In the genomic region with DNA sequence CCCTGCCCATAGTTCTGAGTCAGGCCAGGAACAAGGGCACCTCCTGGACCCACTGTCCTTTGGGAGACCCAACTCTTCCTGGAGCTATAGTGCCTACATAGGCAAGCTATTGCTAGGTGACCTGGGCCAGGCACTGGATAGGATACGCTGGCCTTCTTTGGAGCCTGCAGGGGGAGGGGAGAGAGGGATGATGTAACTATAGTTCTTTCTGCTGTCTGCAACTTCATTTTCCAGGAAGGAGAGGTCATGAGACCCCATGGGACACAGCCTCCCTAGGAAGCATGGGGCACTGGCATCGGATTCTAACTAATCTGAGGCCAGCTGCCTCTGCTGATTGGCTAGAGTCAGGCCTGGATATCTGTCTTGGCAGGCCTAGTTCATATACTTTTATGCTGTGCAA, we compare ENCODE assay signal across 12 mouse cellular contexts. TPM values are rescaled to one million over a fixed set of nuclear protein-coding genes. Genes with fewer than 3 reads are reported as not detected.
DNase-seq lines count a peak whose midpoint lies in the region; ATAC-seq and TF ChIP-seq lines count a peak whose summit lies in the region.
"Had no signal": no experiment of that assay in that cellular context is flagged by ENCODE, and none has a peak within 500 bp of the region (broad histone marks: within the 10 kb centered on the region; RNA-seq: fewer than 3 reads in every experiment).

No protein-coding gene starts in this region.

- no peaks in the 10 kb centered on the region for H3K36me3 ChIP-seq in forebrain, postnatal 0 days (ENCODE audit: insufficient read depth)
- no peaks in the 10 kb centered on the region for H3K36me3 ChIP-seq in forebrain, embryonic 14.5 days (ENCODE audit: control insufficient read depth, insufficient read depth, low read length)
- H3K36me3 ChIP-seq in midbrain, embryonic 14.5 days (ENCODE audit: control insufficient read depth, insufficient read depth, low read length), result no peaks in the 10 kb centered on the region
- H3K36me3 ChIP-seq in midbrain, embryonic 16.5 days (ENCODE audit: control insufficient read depth, insufficient read depth, low read length), result no peaks in the 10 kb centered on the region
- H3K36me3 ChIP-seq in liver, embryonic 15.5 days (replicated peaks), result no peaks in the 10 kb centered on the region
- no peaks in the 10 kb centered on the region for H3K36me3 ChIP-seq in kidney, embryonic 14.5 days (ENCODE audit: control insufficient read depth, insufficient read depth, low read length)
- H3K36me3 ChIP-seq: neural tube, embryonic 15.5 days had no signal

- H3K9me3 ChIP-seq in forebrain, postnatal 0 days (ENCODE audit: low read length), result no peaks in the 10 kb centered on the region
- H3K9me3 ChIP-seq in forebrain, embryonic 14.5 days (replicated peaks; ENCODE audit: control insufficient read depth, low read length), result no peaks in the 10 kb centered on the region
- H3K9me3 ChIP-seq in midbrain, embryonic 14.5 days (ENCODE audit: control insufficient read depth, low read length), result no peaks in the 10 kb centered on the region
- no peaks in the 10 kb centered on the region for H3K9me3 ChIP-seq in midbrain, embryonic 16.5 days (replicated peaks; ENCODE audit: control insufficient read depth, low read length, poor library complexity, severe bottlenecking)
- H3K9me3 ChIP-seq in liver, embryonic 15.5 days (replicated peaks), result no peaks in the 10 kb centered on the region
- H3K9me3 ChIP-seq in kidney, embryonic 14.5 days (ENCODE audit: control insufficient read depth, low read length), result no peaks in the 10 kb centered on the region
- H3K9me3 ChIP-seq: neural tube, embryonic 15.5 days had no signal

- WGBS in forebrain, postnatal 0 days, result 64% methylated on average over 2 of the region's 2 CpGs
- WGBS in forebrain, embryonic 14.5 days, result 82% methylated on average over 2 of the region's 2 CpGs
- 69% methylated on average over 2 of the region's 2 CpGs for WGBS in midbrain, embryonic 14.5 days
- WGBS in midbrain, embryonic 16.5 days, result 62% methylated on average over 2 of the region's 2 CpGs
- 66% methylated on average over 2 of the region's 2 CpGs for WGBS in liver, embryonic 15.5 days (ENCODE audit: insufficient replicate concordance)
- WGBS in kidney, embryonic 14.5 days, result 53% methylated on average over 2 of the region's 2 CpGs

- no peak for ATAC-seq in forebrain, postnatal 0 days
- no peak for ATAC-seq in forebrain, embryonic 14.5 days
- ATAC-seq in midbrain, embryonic 14.5 days (ENCODE audit: low FRiP score, low TSS enrichment), result no peak
- no peak for ATAC-seq in midbrain, embryonic 16.5 days
- ATAC-seq in granulocyte monocyte progenitor cell, adult 5-6 weeks (replicated peaks; ENCODE audit: poor library complexity, severe bottlenecking), result 0 out of 2 replicates have a peak, but pooled peaks have one; percentile 25
- ATAC-seq in liver, embryonic 15.5 days (ENCODE audit: insufficient read depth), result 0 out of 2 replicates have a peak, but pooled peaks have one; percentile 18
- no peak for ATAC-seq in kidney, embryonic 14.5 days (ENCODE audit: low FRiP score, low TSS enrichment)

- no peak overlapping the region for H3K4me3 ChIP-seq in forebrain, postnatal 0 days (ENCODE audit: low read depth, low read length)
- no peak overlapping the region for H3K4me3 ChIP-seq in forebrain, embryonic 14.5 days (ENCODE audit: low read depth, low read length)
- no peak overlapping the region for H3K4me3 ChIP-seq in midbrain, embryonic 14.5 days (replicated peaks; ENCODE audit: low read depth, low read length)
- H3K4me3 ChIP-seq in midbrain, embryonic 16.5 days (ENCODE audit: low read depth, low read length), result no peak overlapping the region
- H3K4me3 ChIP-seq in liver, embryonic 15.5 days (replicated peaks), result no peak overlapping the region
- H3K4me3 ChIP-seq in kidney, embryonic 14.5 days (ENCODE audit: low read length), result no peak overlapping the region
- H3K4me3 ChIP-seq: neural tube, embryonic 15.5 days had no signal

- no peak overlapping the region for H3K9ac ChIP-seq in forebrain, postnatal 0 days
- no peak overlapping the region for H3K9ac ChIP-seq in forebrain, embryonic 14.5 days (ENCODE audit: low read length)
- H3K9ac ChIP-seq in midbrain, embryonic 14.5 days (replicated peaks; ENCODE audit: low read length), result no peak overlapping the region
- H3K9ac ChIP-seq in midbrain, embryonic 16.5 days (ENCODE audit: low read depth, low read length), result no peak overlapping the region
- H3K9ac ChIP-seq in liver, embryonic 15.5 days, result no peak overlapping the region
- H3K9ac ChIP-seq in kidney, embryonic 14.5 days (ENCODE audit: low read depth, low read length), result no peak overlapping the region
- H3K9ac ChIP-seq: neural tube, embryonic 15.5 days had no signal

- H3K4me2 ChIP-seq in forebrain, postnatal 0 days (ENCODE audit: low read depth), result no peak overlapping the region
- H3K4me2 ChIP-seq in forebrain, embryonic 14.5 days (ENCODE audit: low read length), result no peak overlapping the region
- no peak overlapping the region for H3K4me2 ChIP-seq in midbrain, embryonic 14.5 days (ENCODE audit: low read length)
- H3K4me2 ChIP-seq in midbrain, embryonic 16.5 days (ENCODE audit: low read length), result no peak overlapping the region
- H3K4me2 ChIP-seq in liver, embryonic 15.5 days, result no peak overlapping the region
- H3K4me2 ChIP-seq in kidney, embryonic 14.5 days (replicated peaks; ENCODE audit: low read depth, low read length), result no peak overlapping the region
- H3K4me2 ChIP-seq: midbrain, embryonic 11.5 days; neural tube, embryonic 15.5 days had no signal

- no peaks in the 10 kb centered on the region for H3K27me3 ChIP-seq in forebrain, postnatal 0 days (ENCODE audit: insufficient read depth, low read length)
- H3K27me3 ChIP-seq in forebrain, embryonic 14.5 days (replicated peaks; ENCODE audit: control insufficient read depth, insufficient read depth, low read length), result no peaks in the 10 kb centered on the region
- H3K27me3 ChIP-seq in midbrain, embryonic 14.5 days (ENCODE audit: control insufficient read depth, insufficient read depth, low read length), result no peaks in the 10 kb centered on the region
- H3K27me3 ChIP-seq in midbrain, embryonic 16.5 days (ENCODE audit: control insufficient read depth, insufficient read depth, low read depth, low read length), result no peaks in the 10 kb centered on the region
- H3K27me3 ChIP-seq in liver, embryonic 15.5 days, result no peaks in the 10 kb centered on the region
- no peaks in the 10 kb centered on the region for H3K27me3 ChIP-seq in kidney, embryonic 14.5 days (ENCODE audit: control insufficient read depth, insufficient read depth, low read length)
- H3K27me3 ChIP-seq: neural tube, embryonic 15.5 days had no signal

- no peak for TF ChIP-seq CTCF in forebrain, postnatal 0 days (IDR thresholded peaks at IDR 0.05; ENCODE audit: low read depth)

- peak overlapping the region; percentile 89 for H3K27ac ChIP-seq in forebrain, postnatal 0 days (ENCODE audit: low read depth, low read length)
- H3K27ac ChIP-seq in forebrain, embryonic 14.5 days (ENCODE audit: low read depth, low read length), result no peak overlapping the region
- H3K27ac ChIP-seq in midbrain, embryonic 14.5 days (replicated peaks; ENCODE audit: low read depth, low read length), result 0 out of 2 replicates have a peak overlapping the region, but pooled peaks have one; percentile 21
- H3K27ac ChIP-seq in midbrain, embryonic 16.5 days (ENCODE audit: low read length), result no peak overlapping the region
- H3K27ac ChIP-seq in liver, embryonic 15.5 days (replicated peaks), result no peak overlapping the region
- H3K27ac ChIP-seq in kidney, embryonic 14.5 days (ENCODE audit: low read depth, low read length), result no peak overlapping the region
- H3K27ac ChIP-seq: neural tube, embryonic 15.5 days had no signal

- peaks cover 14% of the 10 kb centered on the region for H3K4me1 ChIP-seq in forebrain, postnatal 0 days (ENCODE audit: insufficient read depth)
- no peaks in the 10 kb centered on the region for H3K4me1 ChIP-seq in forebrain, embryonic 14.5 days (ENCODE audit: control insufficient read depth, insufficient read depth, low read length)
- 0 out of 2 replicates have a peak, but pooled peaks cover 12% of the 10 kb centered on the region for H3K4me1 ChIP-seq in midbrain, embryonic 14.5 days (ENCODE audit: control insufficient read depth, insufficient read depth, low read length)
- peaks cover 12% of the 10 kb centered on the region for H3K4me1 ChIP-seq in midbrain, embryonic 16.5 days (ENCODE audit: control insufficient read depth, insufficient read depth, low read length)
- peaks cover 20% of the 10 kb centered on the region; the same call in 1 of the 2 replicates for H3K4me1 ChIP-seq in liver, embryonic 15.5 days (replicated peaks)
- peaks cover 10% of the 10 kb centered on the region; the same call in 1 of the 2 replicates for H3K4me1 ChIP-seq in kidney, embryonic 14.5 days (ENCODE audit: control insufficient read depth, insufficient read depth, low read length)

- DNase-seq in forebrain, postnatal 0 days, result no peak
- no peak for DNase-seq in forebrain, embryonic 14.5 days (ENCODE audit: low spot score)
- DNase-seq in midbrain, embryonic 14.5 days, result no peak
- DNase-seq in kidney, postnatal 4 days, result no peak
- DNase-seq: kidney, adult 9 months; left cerebral cortex, postnatal 4 days had no signal

RNA-seq across cellular contexts. Expression of gene Poc1a, which starts 38.2 kb away (rescaled TPM):
- total RNA-seq in forebrain, postnatal 0 days (2014; rRNA removed), result 5.8 and 7.6 TPM in 2 replicates
- polyA plus RNA-seq in forebrain, postnatal 0 days (2015; fragmentation: Nextera tagmentation; extraction: Ambion mirVana), result 12.0 and 14.3 TPM in 2 replicates
- 11.8 and 12.1 TPM in 2 replicates for polyA plus RNA-seq in forebrain, embryonic 14.5 days (2014; fragmentation: Nextera tagmentation; extraction: Ambion mirVana)
- polyA plus RNA-seq in midbrain, embryonic 14.5 days (2014; fragmentation: Nextera tagmentation; extraction: Ambion mirVana), result 7.1 and 8.4 TPM in 2 replicates
- 8.0 and 9.0 TPM in 2 replicates for polyA plus RNA-seq in midbrain, embryonic 16.5 days (2015; fragmentation: Nextera tagmentation; extraction: Ambion mirVana)
- 42.4 and 49.8 TPM in 2 replicates for total RNA-seq in granulocyte monocyte progenitor cell, adult 5-6 weeks (2014; fragmentation: Nextera tagmentation)
- 20.4 and 30.3 TPM in 2 replicates for total RNA-seq in granulocyte monocyte progenitor cell, adult 5-6 weeks (2017)
- 23.1 and 25.1 TPM in 2 replicates for polyA plus RNA-seq in liver, embryonic 15.5 days (2015; fragmentation: Nextera tagmentation; extraction: Ambion mirVana)
- 25.6 and 29.1 TPM in 2 replicates for polyA plus RNA-seq in kidney, embryonic 14.5 days (2014; fragmentation: Nextera tagmentation; extraction: Ambion mirVana)

RNA-seq across cellular contexts. Expression of gene Dusp7, which starts 49.3 kb away (rescaled TPM):
- 43.5 and 44.5 TPM in 2 replicates for total RNA-seq in forebrain, postnatal 0 days (2014; rRNA removed)
- polyA plus RNA-seq in forebrain, postnatal 0 days (2015; fragmentation: Nextera tagmentation; extraction: Ambion mirVana), result 16.5 and 16.7 TPM in 2 replicates
- polyA plus RNA-seq in forebrain, embryonic 14.5 days (2014; fragmentation: Nextera tagmentation; extraction: Ambion mirVana), result 10.2 and 11.3 TPM in 2 replicates
- 16.2 and 19.9 TPM in 2 replicates for polyA plus RNA-seq in midbrain, embryonic 14.5 days (2014; fragmentation: Nextera tagmentation; extraction: Ambion mirVana)
- 12.3 and 13.2 TPM in 2 replicates for polyA plus RNA-seq in midbrain, embryonic 16.5 days (2015; fragmentation: Nextera tagmentation; extraction: Ambion mirVana)
- 44.7 and 46.2 TPM in 2 replicates for total RNA-seq in granulocyte monocyte progenitor cell, adult 5-6 weeks (2014; fragmentation: Nextera tagmentation)
- 13.0 and 14.0 TPM in 2 replicates for total RNA-seq in granulocyte monocyte progenitor cell, adult 5-6 weeks (2017)
- 3.4 and 5.1 TPM in 2 replicates for polyA plus RNA-seq in liver, embryonic 15.5 days (2015; fragmentation: Nextera tagmentation; extraction: Ambion mirVana)
- 25.5 and 26.3 TPM in 2 replicates for polyA plus RNA-seq in kidney, embryonic 14.5 days (2014; fragmentation: Nextera tagmentation; extraction: Ambion mirVana)

Comparison
In these comparisons a context has a peak if more than half of its experiments do, and no peak if none do; other contexts are left out.
1. H3K27ac ChIP-seq: peak in forebrain, postnatal 0 days (single experiment) and midbrain, embryonic 14.5 days (single experiment); none in forebrain, embryonic 14.5 days (single experiment), midbrain, embryonic 16.5 days (single experiment), liver, embryonic 15.5 days (single experiment) and kidney, embryonic 14.5 days (single experiment).
2. ATAC-seq: peak in granulocyte monocyte progenitor cell, adult 5-6 weeks (single experiment) and liver, embryonic 15.5 days (single experiment); none in forebrain, postnatal 0 days (single experiment), forebrain, embryonic 14.5 days (single experiment), midbrain, embryonic 14.5 days (single experiment), midbrain, embryonic 16.5 days (single experiment) and kidney, embryonic 14.5 days (single experiment).